Mouse (Mus musculus) leukemia stem cell, adult 10-12 weeks (primary cell): Measurements from ENCODE around the gene Hist1h3g. TPM values are rescaled to one million over a fixed set of nuclear protein-coding genes. Genes with fewer than 3 reads are reported as not detected.

Experiments used
- polyA plus RNA-seq: library from polyadenylated mRNA; stranded (reverse); fragments of >175 nt; gene quantifications from 2 replicates; pipeline ENCODE4 v1.2.3, GENCODE M21; 2012; ENCODE audit warnings: low replicate concordance

Gene Hist1h3g
- polyA plus RNA-seq = 9.7 and 27.2 TPM in 2 replicates

DNA sequence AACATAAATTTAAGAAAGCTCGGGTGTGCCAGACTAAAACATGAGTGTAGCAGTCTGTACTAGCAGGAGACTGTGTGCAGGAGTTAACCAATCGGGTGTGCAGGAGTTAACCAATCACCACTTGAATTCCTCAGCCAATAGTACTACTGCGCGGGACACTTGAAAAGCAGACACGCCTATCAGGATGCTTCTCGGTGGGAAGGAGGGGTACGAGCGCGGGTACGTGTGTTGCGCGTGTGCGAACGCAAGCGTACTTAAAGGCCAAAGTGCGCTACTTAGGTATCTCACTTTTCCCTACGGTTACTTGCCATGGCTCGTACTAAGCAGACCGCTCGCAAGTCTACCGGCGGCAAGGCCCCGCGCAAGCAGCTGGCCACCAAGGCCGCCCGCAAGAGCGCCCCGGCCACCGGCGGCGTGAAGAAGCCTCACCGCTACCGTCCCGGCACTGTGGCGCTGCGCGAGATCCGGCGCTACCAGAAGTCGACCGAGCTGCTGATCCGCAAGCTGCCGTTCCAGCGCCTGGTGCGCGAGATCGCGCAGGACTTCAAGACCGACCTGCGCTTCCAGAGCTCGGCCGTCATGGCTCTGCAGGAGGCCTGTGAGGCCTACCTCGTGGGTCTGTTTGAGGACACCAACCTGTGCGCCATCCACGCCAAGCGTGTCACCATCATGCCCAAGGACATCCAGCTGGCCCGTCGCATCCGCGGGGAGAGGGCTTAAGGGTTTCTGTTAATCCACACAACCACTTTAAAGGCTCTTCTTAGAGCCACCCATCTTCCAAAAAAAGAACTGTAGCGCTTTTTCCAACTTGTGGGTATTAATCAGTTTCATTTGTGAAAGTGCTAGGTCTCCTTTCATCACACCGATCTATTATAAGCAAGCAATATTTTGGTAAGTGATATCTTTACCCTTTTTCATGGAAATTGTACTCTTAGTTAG lies at the start of gene Hist1h3g:
Gene Hist1h3g, plus strand, starts transcription at position 286 of the 939 bp plus-strand sequence.

DNA sequence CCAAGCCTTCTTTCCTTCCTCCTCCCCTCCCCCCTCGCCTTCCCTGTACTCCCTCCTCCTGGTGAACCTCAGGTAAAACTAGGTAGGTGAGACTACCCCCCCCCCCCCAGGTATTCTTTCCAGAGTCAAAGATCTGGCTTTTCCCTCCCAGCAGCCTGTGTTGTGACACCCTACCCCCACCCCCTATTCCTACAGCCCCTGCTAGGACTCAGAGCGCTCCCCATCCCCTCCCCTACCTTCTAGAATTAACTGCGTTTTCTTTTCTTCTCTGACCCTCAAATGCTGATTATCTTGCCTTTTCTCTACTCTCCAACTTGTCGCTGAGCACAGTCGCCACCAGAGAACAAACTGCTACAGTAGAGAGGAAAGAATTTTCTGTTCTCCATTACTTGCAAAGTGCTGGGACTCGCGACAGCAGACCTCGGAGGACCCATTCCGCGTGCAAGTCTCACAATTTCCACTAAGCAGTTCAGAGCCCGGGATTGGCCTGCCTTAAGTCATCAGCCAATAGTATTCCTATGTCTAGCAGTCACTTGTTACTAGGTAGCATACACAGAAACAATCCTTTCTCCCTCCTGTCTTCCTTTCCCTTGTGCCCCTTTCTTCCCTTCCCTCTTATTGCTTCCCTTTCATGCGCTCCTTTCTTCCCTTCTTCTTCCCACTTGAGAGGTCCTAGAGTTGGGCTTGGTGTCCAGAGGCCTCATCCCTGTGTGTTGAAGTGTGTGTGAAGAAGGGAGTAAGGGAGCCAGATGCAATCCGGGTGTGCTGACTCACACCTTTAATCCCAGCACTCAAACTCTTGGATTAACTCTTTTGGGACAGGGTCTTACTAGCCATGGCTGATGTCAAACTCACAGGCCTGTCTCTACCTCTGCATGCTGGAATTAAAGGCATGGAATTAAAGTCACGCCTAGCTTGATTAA lies 46.6 kb upstream of the Hist1h3g start, which contains the start of gene Btn2a2:
Gene Btn2a2, minus strand, starts transcription at position 458 of the 923 bp plus-strand sequence.

DNA sequence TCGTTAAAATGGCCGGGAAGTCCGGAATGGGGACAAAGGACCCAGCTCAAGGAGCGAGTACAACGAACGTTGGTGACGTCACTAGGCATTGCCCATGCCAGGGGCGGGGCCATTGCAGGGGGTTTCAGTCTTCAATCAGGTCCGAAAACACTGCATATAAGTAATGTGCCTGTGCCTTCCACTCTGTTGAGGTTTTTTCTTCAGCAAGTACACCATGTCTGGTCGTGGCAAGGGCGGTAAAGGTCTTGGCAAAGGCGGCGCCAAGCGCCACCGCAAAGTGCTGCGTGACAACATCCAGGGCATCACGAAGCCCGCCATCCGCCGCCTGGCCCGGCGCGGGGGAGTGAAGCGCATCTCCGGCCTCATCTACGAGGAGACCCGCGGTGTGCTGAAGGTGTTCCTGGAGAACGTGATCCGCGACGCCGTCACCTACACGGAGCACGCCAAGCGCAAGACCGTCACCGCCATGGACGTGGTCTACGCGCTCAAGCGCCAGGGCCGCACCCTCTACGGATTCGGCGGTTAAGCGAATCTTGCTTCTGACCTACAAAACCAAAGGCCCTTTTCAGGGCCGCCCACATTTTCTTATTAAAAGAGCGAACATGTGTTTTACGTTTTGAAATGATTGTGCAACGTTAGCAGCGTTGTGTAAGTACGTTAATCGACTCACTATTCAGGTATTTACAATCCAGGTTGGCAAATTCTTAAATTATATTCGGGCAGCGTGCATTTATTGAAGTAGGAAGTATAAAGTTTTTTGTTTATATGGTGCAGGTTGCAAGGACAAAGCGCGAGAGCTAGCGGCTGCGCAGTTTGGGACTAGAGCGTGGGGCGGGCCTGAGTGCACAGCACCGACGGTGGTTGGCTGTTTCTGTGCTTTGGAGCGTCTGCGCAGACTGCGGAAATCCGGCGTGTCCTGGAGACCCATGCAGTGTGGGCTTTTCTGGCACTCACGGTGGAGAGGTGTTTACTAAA lies 4.0 kb upstream of the Hist1h3g start, which contains the start of gene Hist1h4h:
Gene Hist1h4h, plus strand, starts transcription at position 150 of the 975 bp plus-strand sequence.

DNA sequence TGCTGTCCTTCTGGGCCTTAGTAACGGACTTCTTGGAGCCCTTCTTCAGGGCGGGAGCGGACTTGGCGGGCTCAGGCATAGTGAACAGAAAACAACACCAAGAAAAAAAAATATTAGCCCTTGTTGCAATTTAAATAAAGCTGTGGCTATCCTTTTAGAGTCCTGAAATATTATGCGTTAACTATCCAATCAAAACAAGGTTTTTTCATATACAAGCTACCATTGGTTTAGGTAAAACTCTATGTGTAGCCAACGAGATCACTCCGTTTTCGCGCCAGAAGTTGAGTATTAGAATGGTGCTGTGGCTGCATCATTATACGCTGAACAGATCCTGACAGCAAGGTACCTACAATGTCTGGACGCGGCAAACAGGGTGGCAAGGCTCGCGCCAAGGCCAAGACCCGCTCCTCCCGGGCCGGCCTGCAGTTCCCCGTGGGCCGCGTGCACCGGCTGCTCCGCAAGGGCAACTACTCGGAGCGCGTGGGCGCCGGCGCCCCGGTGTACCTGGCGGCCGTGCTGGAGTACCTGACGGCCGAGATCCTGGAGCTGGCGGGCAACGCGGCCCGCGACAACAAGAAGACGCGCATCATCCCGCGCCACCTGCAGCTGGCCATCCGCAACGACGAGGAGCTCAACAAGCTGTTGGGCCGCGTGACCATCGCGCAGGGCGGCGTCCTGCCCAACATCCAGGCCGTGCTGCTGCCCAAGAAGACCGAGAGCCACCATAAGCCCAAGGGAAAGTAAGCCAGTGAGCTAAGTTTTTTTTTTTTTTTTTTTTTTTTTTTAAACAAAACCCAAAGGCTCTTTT lies 1.5 kb upstream of the Hist1h3g start, which contains the start of gene Hist1h2af:
Gene Hist1h2af, plus strand, starts transcription at position 347 of the 808 bp plus-strand sequence.

DNA sequence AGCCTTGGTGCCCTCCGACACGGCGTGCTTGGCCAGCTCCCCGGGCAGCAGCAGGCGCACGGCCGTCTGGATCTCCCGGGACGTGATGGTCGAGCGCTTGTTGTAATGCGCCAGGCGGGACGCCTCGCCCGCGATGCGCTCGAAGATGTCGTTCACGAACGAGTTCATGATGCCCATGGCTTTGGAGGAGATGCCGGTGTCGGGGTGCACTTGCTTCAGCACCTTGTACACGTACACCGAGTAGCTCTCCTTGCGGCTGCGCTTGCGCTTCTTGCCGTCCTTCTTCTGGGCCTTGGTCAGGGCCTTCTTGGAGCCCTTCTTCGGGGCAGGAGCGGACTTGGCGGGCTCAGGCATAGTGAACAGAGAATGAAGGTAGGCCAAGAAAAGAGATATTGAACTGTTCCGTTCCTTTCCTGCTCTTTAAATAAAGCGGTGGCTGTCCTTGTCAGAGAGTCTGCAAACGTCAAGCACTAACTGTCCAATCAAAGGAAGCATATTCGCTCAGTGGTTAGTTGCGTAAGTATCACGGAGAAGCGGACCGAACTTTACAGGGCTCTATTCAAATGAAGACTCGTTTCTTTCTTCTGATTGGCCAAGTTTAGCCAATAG lies 7.9 kb downstream of the Hist1h3g start, which contains the start of gene Hist1h2bh:
Gene Hist1h2bh, minus strand, starts transcription at position 394 of the 609 bp plus-strand sequence.

DNA sequence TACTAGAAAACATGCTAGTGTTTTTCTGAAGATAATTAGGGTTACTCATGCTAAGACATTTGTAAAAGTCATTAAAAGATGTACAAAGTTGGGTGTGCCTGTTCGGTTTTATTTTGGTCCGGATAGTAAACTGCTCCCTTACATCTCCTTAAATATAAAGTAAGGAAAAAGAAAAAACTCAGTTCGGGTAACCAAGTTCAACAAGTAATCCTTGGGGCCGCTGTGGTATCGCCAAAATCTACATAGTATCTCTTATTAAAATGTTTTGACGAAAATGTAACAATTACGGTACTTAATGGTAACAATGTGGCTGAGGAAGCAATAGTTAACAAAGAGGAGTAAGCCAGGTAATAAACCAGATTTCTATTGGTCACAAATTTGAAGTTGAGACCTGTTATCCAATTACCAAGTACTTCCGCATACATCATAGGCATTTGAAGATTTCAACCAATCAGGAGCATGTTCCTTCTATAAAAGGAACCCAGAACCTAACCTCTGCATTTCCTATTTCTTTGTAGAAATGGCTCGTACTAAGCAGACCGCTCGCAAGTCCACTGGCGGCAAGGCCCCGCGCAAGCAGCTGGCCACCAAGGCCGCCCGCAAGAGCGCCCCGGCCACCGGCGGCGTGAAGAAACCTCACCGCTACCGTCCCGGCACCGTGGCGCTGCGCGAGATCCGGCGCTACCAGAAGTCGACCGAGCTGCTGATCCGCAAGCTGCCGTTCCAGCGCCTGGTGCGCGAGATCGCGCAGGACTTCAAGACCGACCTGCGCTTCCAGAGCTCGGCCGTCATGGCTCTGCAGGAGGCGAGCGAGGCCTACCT lies 9.0 kb downstream of the Hist1h3g start, which contains the start of gene Hist1h3f:
Gene Hist1h3f, plus strand, starts transcription at position 88 of the 822 bp plus-strand sequence.

DNA sequence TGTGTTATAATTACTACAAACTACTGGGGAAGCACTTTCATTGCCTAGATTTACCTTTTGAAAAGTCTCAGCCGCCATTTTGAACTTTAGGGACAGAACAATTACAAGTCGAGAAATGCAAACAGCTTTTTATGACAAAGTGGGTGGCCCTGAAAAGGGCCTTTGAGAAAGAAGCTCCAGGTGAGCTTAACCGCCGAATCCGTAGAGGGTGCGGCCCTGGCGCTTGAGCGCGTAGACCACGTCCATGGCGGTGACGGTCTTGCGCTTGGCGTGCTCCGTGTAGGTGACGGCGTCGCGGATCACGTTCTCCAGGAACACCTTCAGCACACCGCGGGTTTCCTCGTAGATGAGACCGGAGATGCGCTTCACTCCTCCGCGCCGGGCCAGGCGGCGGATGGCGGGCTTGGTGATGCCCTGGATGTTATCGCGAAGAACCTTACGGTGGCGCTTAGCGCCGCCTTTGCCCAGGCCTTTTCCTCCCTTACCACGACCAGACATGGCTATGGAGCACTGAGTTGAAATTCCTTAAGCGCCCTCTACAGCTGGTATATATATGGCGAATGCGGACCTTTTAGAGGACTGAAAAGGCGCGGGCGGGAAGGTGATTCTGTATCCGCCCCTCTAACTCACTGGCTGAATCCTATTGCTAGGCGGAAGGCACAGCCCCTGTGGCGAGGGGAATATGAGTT lies 16.1 kb downstream of the Hist1h3g start, which contains the start of gene Hist1h4f:
Gene Hist1h4f, minus strand, starts transcription at position 503 of the 689 bp plus-strand sequence.

DNA sequence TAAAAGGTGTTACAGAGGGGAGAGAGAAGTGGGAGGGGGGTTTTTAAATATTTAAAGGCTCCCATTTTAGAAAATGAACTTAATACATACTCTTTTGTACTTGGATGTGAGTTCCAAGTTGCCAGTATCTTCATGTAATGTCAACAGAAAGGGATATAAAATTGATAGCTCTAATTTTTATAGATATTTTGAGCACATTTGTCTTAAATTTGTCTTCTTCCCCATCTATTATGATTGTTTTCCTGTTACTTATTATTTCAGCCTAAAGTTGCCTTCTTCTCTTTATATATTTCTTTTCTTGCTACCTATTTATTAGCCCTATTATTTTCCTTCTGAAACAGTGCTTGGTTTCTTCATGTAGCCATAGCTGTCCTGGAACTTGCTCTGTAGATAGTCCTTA lies 17.7 kb downstream of the Hist1h3g start, which contains the start of gene Hist1h1d:
Gene Hist1h1d, plus strand, starts transcription at position 301 of the 400 bp plus-strand sequence.

DNA sequence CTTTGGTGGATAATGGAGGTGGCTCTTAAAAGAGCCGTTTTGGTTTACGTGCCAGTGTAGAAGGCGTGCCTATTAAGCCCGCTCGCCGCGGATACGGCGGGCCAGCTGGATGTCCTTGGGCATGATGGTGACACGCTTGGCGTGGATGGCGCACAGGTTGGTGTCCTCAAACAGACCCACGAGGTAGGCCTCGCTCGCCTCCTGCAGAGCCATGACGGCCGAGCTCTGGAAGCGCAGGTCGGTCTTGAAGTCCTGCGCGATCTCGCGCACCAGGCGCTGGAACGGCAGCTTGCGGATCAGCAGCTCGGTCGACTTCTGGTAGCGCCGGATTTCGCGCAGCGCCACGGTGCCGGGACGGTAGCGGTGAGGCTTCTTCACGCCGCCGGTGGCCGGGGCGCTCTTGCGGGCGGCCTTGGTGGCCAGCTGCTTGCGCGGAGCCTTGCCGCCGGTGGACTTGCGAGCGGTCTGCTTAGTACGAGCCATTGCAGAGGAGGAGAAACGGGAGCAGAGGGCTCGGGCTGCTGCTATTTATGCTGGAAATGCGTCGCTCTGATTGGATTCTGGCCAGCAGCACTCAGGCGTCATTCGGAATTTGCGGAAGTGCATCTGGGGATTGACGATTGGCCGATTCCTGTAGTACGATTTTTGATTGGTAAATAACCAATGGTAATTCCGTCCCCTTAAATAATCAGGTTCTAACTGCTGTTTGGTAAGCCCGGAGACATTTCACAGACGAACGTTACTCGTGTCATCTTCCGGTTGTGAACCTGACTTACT lies 26.8 kb downstream of the Hist1h3g start, which contains the start of gene Hist1h3e:
Gene Hist1h3e, minus strand, starts transcription at position 487 of the 777 bp plus-strand sequence.

DNA sequence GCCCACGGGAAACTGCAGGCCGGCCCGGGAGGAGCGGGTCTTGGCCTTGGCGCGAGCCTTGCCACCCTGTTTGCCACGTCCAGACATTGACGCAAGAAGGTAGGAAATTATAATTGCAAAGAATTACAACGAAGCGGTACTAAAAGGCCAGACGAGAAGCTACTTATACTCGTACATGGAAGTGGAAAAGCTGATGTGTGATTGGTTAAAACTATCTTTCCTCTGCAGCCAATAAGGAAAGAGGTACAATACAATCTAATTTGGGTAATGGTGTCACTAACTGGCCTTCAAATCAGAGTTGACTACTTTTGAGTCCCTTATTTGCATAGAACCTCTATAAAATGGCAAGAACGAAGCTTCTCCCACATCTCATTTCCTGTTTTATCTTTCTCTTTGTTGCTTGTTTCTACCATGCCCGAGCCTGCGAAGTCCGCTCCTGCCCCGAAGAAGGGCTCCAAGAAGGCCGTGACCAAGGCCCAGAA lies 35.8 kb downstream of the Hist1h3g start, which contains the start of the genes Hist1h2ae and Hist1h2bg:
Gene Hist1h2ae, minus strand, starts transcription at position 199 of the 482 bp plus-strand sequence.
Gene Hist1h2bg, plus strand, starts transcription at position 375 of the 482 bp plus-strand sequence.

DNA sequence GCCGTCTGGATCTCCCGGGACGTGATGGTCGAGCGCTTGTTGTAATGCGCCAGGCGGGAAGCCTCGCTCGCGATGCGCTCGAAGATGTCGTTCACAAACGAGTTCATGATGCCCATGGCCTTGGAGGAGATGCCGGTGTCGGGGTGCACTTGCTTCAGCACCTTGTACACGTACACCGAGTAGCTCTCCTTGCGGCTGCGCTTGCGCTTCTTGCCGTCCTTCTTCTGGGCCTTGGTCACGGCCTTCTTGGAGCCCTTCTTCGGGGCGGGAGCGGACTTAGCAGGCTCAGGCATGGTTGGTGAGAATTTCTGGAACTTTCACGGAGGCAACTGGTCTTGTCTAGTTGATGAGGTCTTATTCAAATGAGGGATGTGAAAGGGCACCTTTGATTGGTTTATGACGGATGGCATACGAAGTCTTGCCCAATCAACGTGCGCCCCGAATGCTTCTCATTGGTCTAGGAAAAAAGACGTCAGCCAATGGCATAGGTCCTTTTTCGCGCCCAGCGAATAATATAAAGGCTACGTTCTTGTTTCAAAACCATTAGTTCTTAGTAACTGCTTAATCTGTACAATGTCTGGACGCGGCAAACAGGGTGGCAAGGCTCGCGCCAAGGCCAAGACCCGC lies 38.8 kb downstream of the Hist1h3g start, which contains the start of the genes Hist1h2bf and Hist1h2ad:
Gene Hist1h2bf, minus strand, starts transcription at position 299 of the 627 bp plus-strand sequence.
Gene Hist1h2ad, plus strand, starts transcription at position 484 of the 627 bp plus-strand sequence.

DNA sequence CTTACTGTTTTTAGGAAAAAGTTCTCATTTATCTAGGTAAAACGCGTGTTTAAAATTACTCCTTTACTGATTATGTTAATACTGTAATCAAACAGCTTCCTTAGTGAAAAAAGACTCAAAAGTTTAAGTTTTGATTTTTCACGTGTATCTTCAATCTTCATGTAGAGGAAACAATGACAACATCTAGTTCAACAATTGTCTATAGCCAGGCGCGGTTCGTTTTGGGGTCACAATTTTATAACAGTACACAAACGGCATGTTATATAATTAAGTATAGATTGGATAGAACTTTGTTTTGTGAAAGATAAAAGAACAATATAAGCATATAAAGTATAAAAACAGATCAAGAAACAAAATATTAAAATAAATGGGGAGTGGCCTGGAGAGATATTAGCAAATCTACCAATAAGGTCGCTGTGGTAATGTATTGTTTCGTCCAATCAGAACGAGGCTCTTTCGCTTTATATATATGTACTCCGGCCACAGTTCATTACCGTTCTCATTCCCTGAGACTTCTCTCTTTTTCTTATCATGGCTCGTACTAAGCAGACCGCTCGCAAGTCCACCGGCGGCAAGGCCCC lies 40.1 kb downstream of the Hist1h3g start, which contains the start of gene Hist1h3d:
Gene Hist1h3d, plus strand, starts transcription at position 493 of the 581 bp plus-strand sequence.

DNA sequence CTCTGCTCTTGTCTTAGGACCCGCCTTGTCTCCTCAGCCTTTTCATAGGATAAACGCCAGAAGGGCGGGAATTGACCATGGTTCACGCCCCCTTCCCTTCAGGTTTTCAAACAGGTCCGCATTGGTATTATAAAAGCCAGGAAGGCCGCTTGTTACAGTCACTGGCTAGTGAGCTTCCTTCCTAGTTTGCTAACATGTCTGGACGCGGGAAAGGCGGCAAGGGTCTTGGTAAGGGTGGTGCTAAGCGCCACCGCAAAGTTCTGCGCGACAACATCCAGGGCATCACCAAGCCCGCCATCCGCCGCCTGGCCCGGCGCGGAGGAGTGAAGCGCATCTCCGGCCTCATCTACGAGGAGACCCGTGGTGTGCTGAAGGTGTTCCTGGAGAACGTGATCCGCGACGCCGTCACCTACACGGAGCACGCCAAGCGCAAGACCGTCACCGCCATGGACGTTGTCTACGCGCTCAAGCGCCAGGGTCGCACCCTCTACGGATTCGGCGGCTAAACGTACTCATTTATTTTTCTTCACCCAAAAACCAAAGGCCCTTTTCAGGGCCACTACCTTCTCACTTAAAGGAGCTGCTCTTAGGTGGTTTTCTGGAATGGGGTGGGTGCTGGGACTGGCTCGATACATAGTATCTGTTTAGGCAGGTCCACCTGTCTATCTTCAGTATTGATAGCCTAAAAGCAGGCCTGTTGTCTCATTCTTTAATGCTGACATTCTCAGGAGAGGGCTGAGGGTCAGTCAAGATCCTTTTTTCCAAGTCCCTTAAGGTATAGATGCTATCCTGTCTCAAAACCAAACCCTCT lies 46.4 kb downstream of the Hist1h3g start, which contains the start of gene Hist1h4d:
Gene Hist1h4d, plus strand, starts transcription at position 191 of the 811 bp plus-strand sequence.

